Mouse (Mus musculus) midbrain, embryonic 15.5 days (tissue): ENCODE results near the gene Gm10424. TPM values are rescaled to one million over a fixed set of nuclear protein-coding genes. Genes with fewer than 3 reads are reported as not detected.
"Not testable (repeated sequence)": the region's sequence is repeated elsewhere in the genome, so short reads cannot be mapped to it uniquely, and the experiment has no call there.

Source experiments
- ATAC-seq: fragments of 200-750 bp; cut with Nextera tagmentation; replicated peaks from 2 replicates; pipeline ENCODE4 v1.8.0; 2017; ENCODE audit warnings: moderate TSS enrichment
- H3K27ac ChIP-seq: fragments of 300-500 bp; sonication (generic); 2 replicates; pipeline ENCODE4 v1.5.1; 2015; ENCODE audit warnings: mild to moderate bottlenecking, inconsistent platforms
- H3K27me3 ChIP-seq: fragments of 300-500 bp; sonication (generic); replicated peaks from 2 replicates; pipeline ENCODE4 v1.6.1; 2015; ENCODE audit warnings: inconsistent platforms
- H3K36me3 ChIP-seq: fragments of 300-500 bp; sonication (generic); replicated peaks from 2 replicates; pipeline ENCODE4 v1.6.1; 2015; ENCODE audit warnings: inconsistent platforms
- H3K4me1 ChIP-seq: fragments of 300-500 bp; sonication (generic); 2 replicates; pipeline ENCODE4 v1.6.1; 2015; ENCODE audit warnings: inconsistent platforms
- H3K4me2 ChIP-seq: fragments of 300-500 bp; sonication (generic); 2 replicates; pipeline ENCODE4 v1.6.1; 2015; ENCODE audit warnings: inconsistent platforms, mild to moderate bottlenecking, moderate library complexity
- H3K4me3 ChIP-seq: fragments of 300-500 bp; sonication (generic); 2 replicates; pipeline ENCODE4 v1.5.1; 2015; ENCODE audit warnings: mild to moderate bottlenecking, inconsistent platforms
- H3K9ac ChIP-seq: fragments of 300-500 bp; sonication (generic); 2 replicates; pipeline ENCODE4 v1.6.1; 2015; ENCODE audit warnings: mild to moderate bottlenecking, inconsistent platforms
- H3K9me3 ChIP-seq: fragments of 300-500 bp; sonication (generic); 2 replicates; pipeline ENCODE4 v1.6.1; 2016; ENCODE audit warnings: inconsistent platforms
- WGBS: fragments of 180-500 bp; shearing (Covaris S2); methylation state at CpG from one replicate; pipeline ENCODE4 v1.1.7; 2015; ENCODE audit warnings: mixed read lengths; 5-methylcytosine and 5-hydroxymethylcytosine counted together
- polyA plus RNA-seq: library from polyadenylated mRNA; unstranded; fragments of >200 nt; fragmentation: Nextera tagmentation; extraction: Ambion mirVana; gene quantifications from 2 replicates; pipeline ENCODE4 v1.2.1, GENCODE M21; 2015

The Gm10424 gene
- polyA plus RNA-seq, result not detected in 2 replicates

DNA sequence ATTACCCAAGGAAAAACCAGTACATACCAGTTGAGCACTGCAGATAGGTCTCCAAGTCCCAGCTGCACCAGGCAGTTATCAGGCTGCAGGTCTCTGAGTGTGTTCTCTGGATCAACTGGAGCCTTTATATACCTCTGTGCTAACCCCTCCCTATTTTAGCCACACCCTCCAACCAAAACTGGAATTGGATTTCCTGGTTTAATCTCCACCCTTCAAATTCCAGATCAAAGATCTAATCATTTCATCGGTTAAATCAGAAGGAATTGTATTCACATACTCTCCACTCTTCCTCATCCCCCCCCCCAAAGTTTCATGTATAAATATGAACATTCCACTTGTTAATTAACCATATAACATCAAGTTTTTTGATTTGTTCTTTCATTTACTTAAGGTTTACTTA lies at the start of gene Gm10424:
Gene Gm10424, minus strand, starts transcription at position 101 of the 400 bp plus-strand sequence.
- H3K27me3 ChIP-seq, H3K4me1 ChIP-seq, H3K36me3 ChIP-seq, H3K9ac ChIP-seq, H3K9me3 ChIP-seq, ATAC-seq, H3K4me3 ChIP-seq, H3K27ac ChIP-seq, H3K4me2 ChIP-seq: not testable (repeated sequence)
- no CpG with 5 or more reads among the region's 1 CpGs for WGBS

DNA sequence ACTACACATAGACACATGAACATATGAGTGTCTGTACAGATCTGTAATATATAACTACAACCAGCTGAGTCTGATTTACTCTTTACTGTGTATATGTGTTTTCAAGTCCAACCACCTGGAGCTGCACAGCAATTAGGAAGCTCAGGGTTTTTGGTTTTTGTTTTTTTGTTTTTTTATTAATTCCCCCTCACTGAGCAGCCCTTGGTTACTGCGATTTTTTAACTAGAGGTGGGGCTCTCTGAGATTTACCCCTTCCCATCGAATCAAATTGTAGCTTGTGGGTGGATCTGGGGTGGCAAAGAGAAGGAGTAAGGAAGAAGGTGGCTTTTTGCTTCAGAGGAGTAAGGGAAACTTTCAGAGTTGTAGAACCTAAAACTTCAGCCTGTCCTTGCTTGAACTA lies 33.0 kb upstream of the Gm10424 start, which contains the start of gene Gm3259:
Gene Gm3259, plus strand, starts transcription at position 301 of the 400 bp plus-strand sequence.
- H3K27me3 ChIP-seq, H3K9ac ChIP-seq, H3K4me1 ChIP-seq, H3K36me3 ChIP-seq, H3K9me3 ChIP-seq, ATAC-seq, H3K27ac ChIP-seq, H3K4me3 ChIP-seq, H3K4me2 ChIP-seq: not testable (repeated sequence)
- WGBS, result 56% methylated on average over 2 of the region's 2 CpGs

Other genes starting within 250 kb of the Gm10424 start
- gene Gm7942, start 165.8 kb downstream of the Gm10424 start, polyA plus RNA-seq, result not detected in 2 replicates
- gene Gm16513, start 90.1 kb downstream of the Gm10424 start, polyA plus RNA-seq, result not detected in 2 replicates
- not detected in 2 replicates for gene Gm3259, start 33.1 kb upstream of the Gm10424 start, polyA plus RNA-seq
- gene D5Ertd577e, start 184.0 kb upstream of the Gm10424 start, polyA plus RNA-seq, result not detected in 2 replicates
- not detected in 2 replicates for gene Gm3286, start 238.0 kb upstream of the Gm10424 start, polyA plus RNA-seq